Mouse (Mus musculus) CH12.LX (cell line): ENCODE results near the gene Jmjd1c.

ENCODE experiments used
- RAD21 ChIP-seq: IDR thresholded peaks from 2 replicates; pipeline ENCODE4 v1.6.1; 2011; ENCODE audit warnings: low read depth, mild to moderate bottlenecking, low read length, improper control_type of control experiment, moderate library complexity
- ZNF384 ChIP-seq: IDR thresholded peaks from 2 replicates; pipeline ENCODE4 v1.6.1; 2012; ENCODE audit warnings: low read depth, low read length, improper control_type of control experiment, inconsistent platforms

GRCm38 (mm10) chr10:67253115-67253514 is 157.2 kb downstream of the Jmjd1c start:
- TF ChIP-seq ZNF384 (no peak), RAD21 (no peak)
